Mouse (Mus musculus) cortical plate, adult 2 months (tissue): Measurements from ENCODE around the gene Hist1h4c. TPM values are rescaled to one million over a fixed set of nuclear protein-coding genes. Genes with fewer than 3 reads are reported as not detected.
"Not testable (repeated sequence)": the region's sequence is repeated elsewhere in the genome, so short reads cannot be mapped to it uniquely, and the experiment has no call there.

Experiments
- H3K27ac ChIP-seq: fragments of 200-500 bp; 2 replicates; pipeline ENCODE4 v1.5.1; 2012; ENCODE audit warnings: low read length, control low read depth, inconsistent platforms; ENCODE audit not compliant: insufficient read depth
- H3K4me1 ChIP-seq: fragments of 200-500 bp; 2 replicates; pipeline ENCODE4 v1.6.1; 2011; ENCODE audit warnings: low read length; ENCODE audit not compliant: control insufficient read depth, insufficient read depth
- H3K4me3 ChIP-seq: fragments of 200-500 bp; 2 replicates; pipeline ENCODE4 v1.5.1; 2011; ENCODE audit warnings: mild to moderate bottlenecking, low read length, control low read depth; ENCODE audit not compliant: insufficient read depth
- CTCF ChIP-seq: fragments of 200-500 bp; IDR thresholded peaks from 2 replicates; pipeline ENCODE4 v1.5.1; 2011; ENCODE audit warnings: mild to moderate bottlenecking, control low read depth, low read length; ENCODE audit not compliant: insufficient read depth; ENCODE audit errors: extremely low read depth
- POLR2A ChIP-seq: fragments of 200-500 bp; IDR thresholded peaks from 2 replicates; pipeline ENCODE4 v1.6.1; 2011; ENCODE audit warnings: mild to moderate bottlenecking, low read length, control low read depth; ENCODE audit not compliant: insufficient read depth; ENCODE audit errors: extremely low read depth
- polyA plus RNA-seq: library from polyadenylated mRNA; depleted of rRNA; stranded (reverse); fragments of >200 nt; gene quantifications from 2 replicates; pipeline ENCODE4 v1.2.3, GENCODE M21; 2012

The Hist1h4c gene
- polyA plus RNA-seq, 1 experiment = 9.6 TPM

GRCm38 (mm10) chr13:23730479-23730878, 32.2 kb upstream of the Hist1h4c start:
- Histone ChIP-seq H3K4me1 (peaks cover 2% of the 10 kb centered on the region; the same call in 1 of the 2 replicates), H3K27ac (no peak overlapping the region), H3K4me3 (no peak overlapping the region)
- TF ChIP-seq POLR2A (no peak), CTCF (no peak)

- Histone ChIP-seq H3K27ac (no peak overlapping the region), H3K4me3 (no peak overlapping the region), H3K4me1 (peaks cover 2% of the 10 kb centered on the region; the same call in 1 of the 2 replicates)
- no peak for TF ChIP-seq CTCF
- no peak for TF ChIP-seq POLR2A
Observed at GRCm38 (mm10) chr13:23729706-23730105, 31.5 kb upstream of the Hist1h4c start.

- no peak overlapping the region for H3K4me3 ChIP-seq
- no peak overlapping the region for H3K27ac ChIP-seq
- no peak for TF ChIP-seq POLR2A
- TF ChIP-seq CTCF = no peak
- peaks cover 2% of the 10 kb centered on the region; the same call in 1 of the 2 replicates for H3K4me1 ChIP-seq
Observed at GRCm38 (mm10) chr13:23729192-23729525, 30.9 kb upstream of the Hist1h4c start.

GRCm38 (mm10) chr13:23728472-23729191, 30.4 kb upstream of the Hist1h4c start:
- Histone ChIP-seq H3K4me3 (no peak overlapping the region), H3K4me1 (peaks cover 2% of the 10 kb centered on the region; the same call in 1 of the 2 replicates), H3K27ac (no peak overlapping the region)
- no peak for TF ChIP-seq CTCF
- TF ChIP-seq POLR2A = no peak

GRCm38 (mm10) chr13:23725213-23725612, 27.0 kb upstream of the Hist1h4c start:
- no peaks in the 10 kb centered on the region for H3K4me1 ChIP-seq
- TF ChIP-seq POLR2A (no peak), CTCF (no peak)
- H3K4me3 ChIP-seq = no peak overlapping the region
- H3K27ac ChIP-seq = no peak overlapping the region

GRCm38 (mm10) chr13:23724239-23724638, 26.0 kb upstream of the Hist1h4c start:
- TF ChIP-seq POLR2A (no peak), CTCF (no peak)
- Histone ChIP-seq H3K4me3 (no peak overlapping the region), H3K4me1 (no peaks in the 10 kb centered on the region), H3K27ac (no peak overlapping the region)

GRCm38 (mm10) chr13:23717593-23718245, 19.5 kb upstream of the Hist1h4c start:
- H3K4me3 ChIP-seq, H3K27ac ChIP-seq, H3K4me1 ChIP-seq: not testable (repeated sequence)

- Histone ChIP-seq H3K4me1 (no peaks in the 10 kb centered on the region), H3K27ac (peak overlapping the region; percentile 35; the same call in 1 of the 2 replicates), H3K4me3 (no peak overlapping the region)
- no peak for TF ChIP-seq CTCF
- TF ChIP-seq POLR2A = no peak
Observed at GRCm38 (mm10) chr13:23717176-23717575, 18.9 kb upstream of the Hist1h4c start.

GRCm38 (mm10) chr13:23716261-23717042, 18.2 kb upstream of the Hist1h4c start:
- H3K4me3 ChIP-seq = no peak overlapping the region
- H3K27ac ChIP-seq = no peak overlapping the region
- H3K4me1 ChIP-seq = no peaks in the 10 kb centered on the region
- TF ChIP-seq POLR2A (no peak), CTCF (no peak)

- TF ChIP-seq POLR2A = no peak
- no peak for TF ChIP-seq CTCF
- H3K4me3 ChIP-seq = peak within 1 kb of the TSS; percentile 59
- no peaks in the 10 kb centered on the region for H3K4me1 ChIP-seq
- H3K27ac ChIP-seq = no peak within 1 kb of the TSS
Observed at GRCm38 (mm10) chr13:23710374-23711089, 12.3 kb upstream of the Hist1h4c start, which contains the start of gene Hfe. TSS of gene Hfe (minus strand) at chr13:23710854.
